Mouse (Mus musculus) megakaryocyte, embryonic 14.5 days (primary cell): ENCODE data around the gene Cfap58. TPM values are rescaled to one million over a fixed set of nuclear protein-coding genes. Genes with fewer than 3 reads are reported as not detected.

ENCODE experiments used
- H3K27me3 ChIP-seq: replicated peaks from 2 replicates; pipeline ENCODE3; 2012; ENCODE audit warnings: inconsistent platforms
- H3K36me3 ChIP-seq: replicated peaks from 2 replicates; pipeline ENCODE3; 2012; ENCODE audit warnings: low read length, inconsistent platforms, mixed read lengths
- H3K4me1 ChIP-seq: 2 replicates; pipeline ENCODE4 v1.6.1; 2012; ENCODE audit warnings: inconsistent platforms
- H3K4me3 ChIP-seq: replicated peaks from 2 replicates; pipeline ENCODE3; 2012; ENCODE audit warnings: moderate library complexity, mild to moderate bottlenecking, inconsistent platforms
- H3K9me3 ChIP-seq: 2 replicates; pipeline ENCODE4 v1.6.1; 2012; ENCODE audit warnings: inconsistent platforms
- FLI1 ChIP-seq: IDR thresholded peaks from 2 replicates; pipeline ENCODE4 v1.6.1; 2012; ENCODE audit warnings: low read length, inconsistent platforms, mixed read lengths
- GATA1 ChIP-seq: IDR thresholded peaks from 3 replicates; pipeline ENCODE4 v1.6.1; 2012; ENCODE audit warnings: mixed read lengths, low read length, inconsistent platforms, borderline replicate concordance
- polyA plus RNA-seq: library from polyadenylated mRNA; stranded (reverse); fragments of >175 nt; gene quantifications from 2 replicates; pipeline ENCODE4 v1.2.3, GENCODE M21; 2012; ENCODE audit warnings: low replicate concordance; ENCODE audit not compliant: insufficient read depth

The Cfap58 gene
- polyA plus RNA-seq, 1 experiment: not detected

DNA sequence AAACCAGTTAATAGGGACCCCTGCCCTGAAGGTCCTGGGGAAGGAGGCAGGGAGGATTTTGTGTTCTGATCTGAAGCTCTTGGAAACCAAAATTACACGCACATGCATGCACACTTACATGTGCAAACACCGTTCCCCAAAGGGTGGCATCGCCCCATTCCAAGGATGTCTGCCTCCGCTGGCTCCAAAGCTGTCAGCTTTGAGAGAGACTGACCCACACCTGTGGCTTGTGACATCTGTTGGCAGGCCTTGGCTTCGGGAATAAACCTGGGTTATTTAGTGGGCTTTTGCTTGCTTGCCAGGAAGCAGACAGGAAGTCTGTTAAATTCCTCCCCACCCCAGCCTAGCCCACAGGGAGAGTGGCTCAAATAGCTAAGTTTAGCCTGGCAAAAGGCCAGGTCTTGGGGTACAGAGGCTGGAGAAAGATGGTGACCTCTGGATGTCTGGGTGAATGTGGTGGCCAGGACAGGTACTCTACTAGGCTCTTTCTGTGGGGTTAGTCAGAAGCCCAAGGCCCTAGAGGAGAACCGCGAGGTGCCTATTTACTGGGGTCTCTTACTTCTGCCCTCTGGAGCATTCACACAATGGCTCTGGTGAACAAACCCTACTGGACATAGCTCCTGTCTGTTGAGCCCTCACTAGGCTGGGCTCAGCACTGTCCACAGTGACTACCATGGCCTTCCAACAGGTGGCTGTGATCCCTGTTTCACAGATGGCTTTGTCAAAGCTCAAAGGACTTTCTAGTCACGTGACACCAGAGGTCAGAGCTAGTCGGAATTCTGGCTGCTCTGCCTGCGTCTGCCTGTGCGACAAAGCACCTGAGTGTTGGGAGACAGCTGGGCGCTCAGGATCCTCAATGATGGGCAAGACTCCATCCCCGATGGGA is 34.9 kb upstream of the Cfap58 start:
- no peaks in the 10 kb centered on the region for H3K27me3 ChIP-seq
- peaks cover 64% of the 10 kb centered on the region for H3K36me3 ChIP-seq
- H3K4me3 ChIP-seq: no peak overlapping the region
- TF ChIP-seq GATA1: no peak
- TF ChIP-seq FLI1: no peak
- H3K4me1 ChIP-seq: peaks cover 74% of the 10 kb centered on the region
- H3K9me3 ChIP-seq: no peaks in the 10 kb centered on the region

DNA sequence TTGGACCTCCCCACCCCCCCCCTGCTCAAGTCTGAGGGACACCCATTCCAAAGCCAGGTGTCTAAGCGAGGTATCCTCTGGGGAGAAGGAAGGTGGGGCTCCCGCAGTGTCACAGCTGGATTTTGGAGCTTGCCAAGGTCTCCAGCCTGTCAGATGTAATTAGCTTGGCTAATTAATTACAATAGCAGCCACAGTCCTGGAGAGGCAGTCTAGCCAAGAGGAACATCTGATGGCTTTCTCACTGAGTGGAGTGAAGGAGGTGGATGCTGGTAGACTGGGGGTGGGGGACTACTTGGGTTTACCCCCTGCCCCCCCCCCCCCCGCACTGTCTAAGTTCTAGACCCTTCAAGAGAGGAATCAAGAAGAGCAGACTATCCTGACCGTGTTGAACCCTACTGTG is 33.8 kb upstream of the Cfap58 start:
- no peaks in the 10 kb centered on the region for H3K27me3 ChIP-seq
- TF ChIP-seq GATA1 (no peak), FLI1 (no peak)
- H3K4me3 ChIP-seq: no peak overlapping the region
- no peaks in the 10 kb centered on the region for H3K9me3 ChIP-seq
- peaks cover 59% of the 10 kb centered on the region for H3K36me3 ChIP-seq
- peaks cover 83% of the 10 kb centered on the region for H3K4me1 ChIP-seq

DNA sequence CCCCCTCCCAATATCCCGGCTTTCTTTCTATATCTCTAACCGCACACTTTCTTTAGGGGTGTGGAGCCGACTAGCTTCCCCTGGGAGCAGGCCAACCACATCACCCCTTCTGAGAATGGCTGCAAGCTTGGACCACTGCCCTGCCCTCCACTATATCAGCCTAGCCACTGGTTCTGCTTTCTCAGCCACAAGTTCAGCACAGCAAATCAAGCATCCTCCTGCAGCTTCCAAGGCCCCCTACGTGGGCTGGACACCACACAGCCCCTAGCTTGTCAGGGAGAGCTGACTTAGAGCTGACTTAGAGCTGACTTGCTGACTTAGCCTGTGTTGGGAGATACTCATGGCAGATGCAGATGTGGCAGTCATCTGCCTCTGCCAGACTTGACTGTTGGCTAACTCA is 32.4 kb upstream of the Cfap58 start:
- peaks cover 90% of the 10 kb centered on the region for H3K4me1 ChIP-seq
- H3K9me3 ChIP-seq: no peaks in the 10 kb centered on the region
- peaks cover 54% of the 10 kb centered on the region for H3K36me3 ChIP-seq
- no peak for TF ChIP-seq GATA1
- TF ChIP-seq FLI1: no peak
- H3K4me3 ChIP-seq: peak overlapping the region; percentile 56
- H3K27me3 ChIP-seq: no peaks in the 10 kb centered on the region

DNA sequence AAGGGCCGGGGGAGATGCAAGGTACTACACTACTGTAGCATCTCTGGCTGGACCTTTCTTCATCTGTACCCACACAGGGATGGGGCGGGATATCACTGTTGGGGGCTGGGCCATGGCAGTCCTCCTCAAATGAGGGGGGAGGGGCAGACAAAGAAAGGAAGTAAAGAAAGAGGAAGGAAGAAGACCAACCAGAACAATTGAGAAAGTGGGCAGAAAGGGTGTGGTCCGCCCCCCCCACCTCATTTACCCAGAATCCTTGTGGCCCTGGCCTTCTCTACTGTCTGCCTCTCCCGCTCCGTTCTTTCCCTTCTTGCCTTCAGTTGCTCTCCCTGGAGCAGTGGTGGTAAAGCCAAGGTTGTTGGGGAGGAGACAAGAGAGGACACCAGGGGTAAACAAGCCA is 31.9 kb upstream of the Cfap58 start:
- peak overlapping the region; percentile 65 for H3K4me3 ChIP-seq
- no peak for TF ChIP-seq GATA1
- no peak for TF ChIP-seq FLI1

DNA sequence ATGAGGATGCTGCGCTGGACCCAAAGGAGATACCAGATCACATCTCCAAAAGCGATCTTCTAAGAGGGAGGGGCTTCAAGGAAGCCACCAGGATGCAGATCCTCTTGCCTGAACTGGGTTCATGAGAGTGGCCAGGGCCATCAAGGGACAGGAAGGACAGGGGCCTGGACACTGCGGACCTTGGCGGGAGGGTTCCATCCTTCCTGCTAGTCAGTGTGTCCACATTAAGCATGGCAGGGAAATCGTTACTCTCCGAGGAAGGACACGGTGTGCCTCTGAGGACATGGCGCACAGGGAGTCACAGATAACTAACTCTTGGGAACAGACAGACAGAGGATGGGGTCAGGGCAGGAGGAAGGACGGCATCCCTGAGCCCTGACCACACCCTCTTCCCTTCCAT is 29.9 kb upstream of the Cfap58 start:
- Histone ChIP-seq H3K4me1 (peaks cover 88% of the 10 kb centered on the region), H3K36me3 (peaks cover 51% of the 10 kb centered on the region), H3K9me3 (no peaks in the 10 kb centered on the region), H3K4me3 (no peak overlapping the region), H3K27me3 (no peaks in the 10 kb centered on the region)
- TF ChIP-seq FLI1 (no peak), GATA1 (no peak)

More for the DNA sequence above, 31.9 kb upstream of the Cfap58 start:
- Histone ChIP-seq H3K27me3 (no peaks in the 10 kb centered on the region), H3K36me3 (peaks cover 49% of the 10 kb centered on the region), H3K9me3 (no peaks in the 10 kb centered on the region), H3K4me1 (peaks cover 90% of the 10 kb centered on the region)

DNA sequence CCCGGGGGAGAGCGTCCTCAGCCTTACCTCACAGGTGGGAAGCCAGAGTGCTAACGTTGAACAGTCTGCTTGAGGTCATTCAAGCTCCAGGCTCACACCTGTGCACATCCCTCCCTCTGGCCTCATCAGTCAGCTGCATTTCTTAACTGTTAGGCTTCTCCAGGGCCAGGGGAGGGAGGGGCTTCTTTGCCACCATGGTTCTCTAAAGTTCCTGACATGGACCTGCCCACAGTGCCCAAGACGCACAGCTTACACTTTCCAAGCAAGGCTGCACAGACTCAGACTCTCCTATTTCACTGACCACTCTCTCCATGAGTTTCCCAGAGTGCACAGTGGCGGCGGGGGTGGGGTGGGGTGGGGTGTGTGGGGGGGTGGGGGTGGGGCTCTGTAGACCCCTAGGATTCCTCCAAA is 28.5 kb upstream of the Cfap58 start:
- Histone ChIP-seq H3K27me3 (no peaks in the 10 kb centered on the region), H3K36me3 (peaks cover 56% of the 10 kb centered on the region), H3K4me3 (peak overlapping the region; percentile 66), H3K9me3 (no peaks in the 10 kb centered on the region), H3K4me1 (peaks cover 77% of the 10 kb centered on the region)
- no peak for TF ChIP-seq FLI1
- no peak for TF ChIP-seq GATA1

DNA sequence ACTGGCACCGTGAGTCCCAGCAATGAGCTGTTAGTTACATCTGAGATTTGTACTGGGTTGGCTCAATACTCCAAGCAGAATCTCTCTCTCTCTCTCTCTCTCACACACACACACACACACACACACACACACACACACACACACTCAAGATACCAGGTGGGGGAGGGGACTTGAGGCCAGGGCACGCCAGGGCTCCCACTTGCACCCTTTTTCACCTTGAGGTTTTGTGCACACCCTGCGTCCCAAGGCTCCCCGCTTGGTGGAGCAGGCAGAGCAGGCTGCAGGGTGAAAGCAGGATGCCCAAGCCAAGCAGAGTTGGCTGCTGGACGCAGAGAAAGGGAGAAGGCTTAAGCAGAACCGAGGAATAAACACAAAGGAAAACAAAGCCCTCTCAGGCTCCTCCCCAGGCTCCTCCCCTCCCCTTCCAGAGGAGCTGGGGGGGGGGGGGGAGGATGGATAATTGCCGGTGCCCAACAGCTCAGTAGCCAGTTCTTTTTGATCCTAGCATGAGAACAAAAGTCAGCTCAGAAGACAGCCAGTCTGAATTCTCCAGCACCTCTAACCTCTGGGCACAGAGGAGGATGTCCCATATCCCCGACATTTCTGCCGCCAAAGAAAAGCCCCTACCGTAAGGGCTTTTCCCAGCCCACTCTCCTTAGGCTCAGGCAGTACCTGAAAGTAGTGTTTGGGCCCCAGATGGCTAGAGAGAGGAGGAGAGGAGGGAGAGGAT is 27.9 kb upstream of the Cfap58 start:
- H3K4me1 ChIP-seq: peaks cover 71% of the 10 kb centered on the region
- H3K9me3 ChIP-seq: no peaks in the 10 kb centered on the region
- TF ChIP-seq FLI1 (no peak), GATA1 (no peak)
- no peaks in the 10 kb centered on the region for H3K27me3 ChIP-seq
- H3K4me3 ChIP-seq: peak overlapping the region; percentile 90
- peaks cover 57% of the 10 kb centered on the region for H3K36me3 ChIP-seq

DNA sequence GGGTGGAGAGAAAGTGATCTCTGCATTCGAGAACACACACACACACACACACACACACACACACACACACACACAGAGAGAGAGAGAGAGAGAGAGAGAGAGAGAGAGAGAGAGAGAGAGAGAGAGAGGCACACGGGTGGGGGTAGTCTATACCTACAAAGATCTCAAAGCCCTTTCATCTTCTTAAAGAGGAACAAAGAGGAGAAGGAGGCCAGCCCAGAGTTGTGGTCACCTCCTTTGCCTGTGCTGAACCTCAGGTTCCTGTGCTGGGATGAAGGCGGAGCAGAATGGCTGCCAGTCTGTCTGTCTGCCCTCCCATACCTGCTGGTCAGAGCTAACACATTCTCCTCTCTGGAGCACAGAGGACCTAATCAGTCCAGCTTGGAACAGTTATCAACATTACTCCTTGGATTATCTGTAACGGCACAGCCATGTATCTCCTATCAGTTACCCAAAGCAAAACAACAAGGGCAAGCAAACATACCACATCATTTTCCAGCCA is 27.3 kb upstream of the Cfap58 start:
- Histone ChIP-seq H3K4me3 (peak overlapping the region; percentile 90), H3K27me3 (no peaks in the 10 kb centered on the region), H3K4me1 (peaks cover 65% of the 10 kb centered on the region), H3K9me3 (no peaks in the 10 kb centered on the region), H3K36me3 (peaks cover 55% of the 10 kb centered on the region)
- TF ChIP-seq FLI1 (no peak), GATA1 (no peak)

DNA sequence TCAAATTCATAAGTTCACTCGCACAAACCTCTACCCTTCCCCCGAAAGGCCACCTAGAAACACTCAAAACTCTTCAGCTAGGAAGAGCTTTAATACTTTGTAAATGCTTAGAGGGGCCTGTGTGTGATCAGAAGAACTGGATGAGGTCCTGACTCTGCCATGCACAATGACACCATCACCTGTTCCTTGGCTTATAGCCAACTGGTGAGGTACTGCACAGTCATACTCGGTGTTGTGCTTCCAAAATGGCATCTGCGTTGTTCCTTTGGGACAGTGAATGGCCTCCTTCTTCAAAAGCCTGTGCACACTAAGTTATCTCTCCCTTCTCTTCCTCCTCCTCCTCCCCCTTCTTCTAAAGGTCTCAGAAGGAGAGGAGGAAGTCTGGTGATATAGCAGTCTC is 26.7 kb upstream of the Cfap58 start:
- Histone ChIP-seq H3K4me3 (peak overlapping the region; percentile 90), H3K4me1 (peaks cover 60% of the 10 kb centered on the region), H3K36me3 (peaks cover 51% of the 10 kb centered on the region), H3K9me3 (no peaks in the 10 kb centered on the region), H3K27me3 (no peaks in the 10 kb centered on the region)
- TF ChIP-seq FLI1 (no peak), GATA1 (no peak)

DNA sequence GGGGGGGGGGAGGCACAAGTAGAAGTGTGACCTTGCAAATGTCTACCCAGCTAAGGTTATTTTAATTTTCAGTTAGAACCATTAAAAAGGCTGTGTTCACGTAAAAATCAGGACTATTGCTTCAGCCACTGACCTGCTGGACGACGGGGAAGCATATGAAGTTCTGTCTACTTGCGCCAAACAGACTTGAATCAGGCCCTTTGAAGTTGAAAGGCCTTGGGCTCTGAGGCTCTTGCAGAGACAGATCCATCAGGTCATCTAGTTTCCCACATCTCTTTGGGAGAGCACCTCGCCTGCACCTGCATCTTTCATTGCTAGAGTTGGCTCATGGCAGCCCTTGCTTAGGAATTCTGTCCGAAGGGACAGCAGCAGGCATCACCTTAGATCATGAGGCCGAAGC is 24.1 kb upstream of the Cfap58 start:
- Histone ChIP-seq H3K36me3 (peaks cover 36% of the 10 kb centered on the region), H3K4me1 (peaks cover 64% of the 10 kb centered on the region), H3K4me3 (no peak overlapping the region), H3K9me3 (no peaks in the 10 kb centered on the region), H3K27me3 (no peaks in the 10 kb centered on the region)
- no peak for TF ChIP-seq GATA1
- TF ChIP-seq FLI1: no peak
